In genomic region chr1:80671056-80671455, GRCm38 (mm10) we compare ENCODE assay signal across 21 mouse cellular contexts.
A peak's percentile ranks its signal among the peaks of the same experiment; 100 is the strongest.
DNase-seq lines count a peak whose midpoint lies in the region; ATAC-seq and TF ChIP-seq lines count a peak whose summit lies in the region.
"Had no signal": no experiment of that assay in that cellular context is flagged by ENCODE, and none has a peak within 500 bp of the region (broad histone marks: within the 10 kb centered on the region; RNA-seq: fewer than 3 reads in every experiment).

No protein-coding gene starts in this region.

- H3K27ac ChIP-seq in layer of hippocampus, adult 2 months = peak overlapping the region; percentile 14; the same call in 1 of the 2 replicates
- peak overlapping the region; percentile 46 for H3K27ac ChIP-seq in CH12.LX (ENCODE audit: insufficient read depth, low read depth)
- H3K27ac ChIP-seq in midbrain, embryonic 15.5 days = no peak overlapping the region
- no peak overlapping the region for H3K27ac ChIP-seq in liver, postnatal 0 days (ENCODE audit: low read depth)
- H3K27ac ChIP-seq: embryonic facial prominence, embryonic 10.5 days; gastrocnemius, adult 2 months; heart, embryonic 10.5 days; heart, embryonic 15.5 days; hindbrain, embryonic 10.5 days; hindbrain, embryonic 14.5 days had no signal

- no peak for TF ChIP-seq RAD21 in CH12.LX (IDR thresholded peaks at IDR 0.05; ENCODE audit: low read depth, low read length)

- in situ Hi-C loops in CH12.LX (cut with MboI; ENCODE audit: low pct_ligation_motif_present, low pct_unique_long_range_greater_than_20kb, low sequenced_read_pairs) = loop anchor here (10.0 kb wide), 1 partner anchor 54 kb away; no protein-coding TSS in a partner anchor

- 0 out of 2 replicates have a peak, but pooled peaks cover 6% of the 10 kb centered on the region for H3K79me2 ChIP-seq in CH12.LX (replicated peaks; ENCODE audit: control insufficient read depth, extremely low read depth, insufficient read depth, poor library complexity, severe bottlenecking)

- TF ChIP-seq CTCF in layer of hippocampus, adult 2 months (conservative IDR thresholded peaks at IDR 0.05) = no peak
- TF ChIP-seq CTCF in CH12.LX (conservative IDR thresholded peaks at IDR 0.05 in 1 of 2, IDR thresholded peaks at IDR 0.05 in 1 of 2; ENCODE audit: low read depth in 2 of 2, low read length in 2 of 2) = no peak
- TF ChIP-seq CTCF in liver, postnatal 0 days (IDR thresholded peaks at IDR 0.05; ENCODE audit: low read depth) = no peak

- peaks cover 0 to 34% of the 10 kb centered on the region in 2 experiments for H3K36me3 ChIP-seq in CH12.LX (replicated peaks in 1 of 2; ENCODE audit: control insufficient read depth in 1 of 2, insufficient read depth in 1 of 2, low read length in 1 of 2)
- H3K36me3 ChIP-seq in midbrain, embryonic 15.5 days (replicated peaks) = no peaks in the 10 kb centered on the region
- H3K36me3 ChIP-seq in liver, postnatal 0 days (replicated peaks; ENCODE audit: insufficient read depth, low read length) = no peaks in the 10 kb centered on the region
- H3K36me3 ChIP-seq: embryonic facial prominence, embryonic 10.5 days; heart, embryonic 10.5 days; heart, embryonic 15.5 days; hindbrain, embryonic 10.5 days had no signal

- no peak overlapping the region for H3K4me3 ChIP-seq in layer of hippocampus, adult 2 months
- no peak overlapping the region for H3K4me3 ChIP-seq in CH12.LX (replicated peaks in 1 of 3; ENCODE audit: low read depth in 2 of 3, low read length in 2 of 3, poor library complexity in 1 of 3)
- H3K4me3 ChIP-seq in midbrain, embryonic 15.5 days = no peak overlapping the region
- no peak overlapping the region for H3K4me3 ChIP-seq in liver, postnatal 0 days (ENCODE audit: low read depth, low read length)
- H3K4me3 ChIP-seq: embryonic facial prominence, embryonic 10.5 days; gastrocnemius, adult 2 months; heart, embryonic 10.5 days; heart, embryonic 15.5 days; hindbrain, embryonic 10.5 days had no signal

- peak; percentile 47; the same call in 1 of the 2 replicates for TF ChIP-seq EP300 in CH12.LX (IDR thresholded peaks at IDR 0.05; ENCODE audit: low read length)
- no peak for TF ChIP-seq EP300 in liver, postnatal 0 days (IDR thresholded peaks at IDR 0.05; ENCODE audit: low read depth)

- TF ChIP-seq POLR2A in CH12.LX (IDR thresholded peaks at IDR 0.05; ENCODE audit: low read depth, low read length) = no peak

- H3K9ac ChIP-seq in CH12.LX (ENCODE audit: insufficient read depth, low read depth) = 0 out of 2 replicates have a peak overlapping the region, but pooled peaks have one; percentile 70
- H3K9ac ChIP-seq in midbrain, embryonic 15.5 days = no peak overlapping the region
- no peak overlapping the region for H3K9ac ChIP-seq in liver, postnatal 0 days (replicated peaks)
- H3K9ac ChIP-seq: heart, embryonic 15.5 days; hindbrain, embryonic 14.5 days had no signal

- peaks cover 5 to 74% of the 10 kb centered on the region in 2 experiments for H3K4me1 ChIP-seq in CH12.LX (ENCODE audit: control insufficient read depth in 1 of 2, insufficient read depth in 2 of 2)
- H3K4me1 ChIP-seq in midbrain, embryonic 15.5 days = no peaks in the 10 kb centered on the region
- peaks cover 3% of the 10 kb centered on the region; the same call in 1 of the 2 replicates for H3K4me1 ChIP-seq in liver, postnatal 0 days (ENCODE audit: insufficient read depth)
- H3K4me1 ChIP-seq: embryonic facial prominence, embryonic 10.5 days; heart, embryonic 10.5 days; heart, embryonic 15.5 days; hindbrain, embryonic 10.5 days had no signal

- DNase-seq in layer of hippocampus, adult 2 months (ENCODE audit: low spot score in 2 of 2) = no peak
- DNase-seq in layer of hippocampus, postnatal 25 days (ENCODE audit: extremely low spot score in 1 of 2, low spot score in 1 of 2) = no peak
- DNase-seq in CH12.LX (ENCODE audit: extremely low read depth) = peak; percentile 26
- no peak for DNase-seq in liver, postnatal 0 days
- no peak for DNase-seq in heart, adult 11 months
- DNase-seq: adrenal gland, postnatal 10 days; cerebellum, adult 18-20 months; cerebellum, adult 9-11 months; cerebellum, postnatal 36 days; gastrocnemius, adult 2 months; gastrocnemius, postnatal 25 days; heart, adult 18-20 months; heart, postnatal 14 days had no signal

- dilution Hi-C loops in CH12.LX (cut with MboI; ENCODE audit: extremely low pct_ligation_motif_present, extremely low pct_unique_long_range_greater_than_20kb, low sequenced_read_pairs) = no loop called here

- peak overlapping the region; percentile 31 for H3K4me2 ChIP-seq in CH12.LX (ENCODE audit: insufficient read depth, low read depth, poor library complexity, severe bottlenecking)
- H3K4me2 ChIP-seq in midbrain, embryonic 15.5 days = no peak overlapping the region
- H3K4me2 ChIP-seq in liver, postnatal 0 days (ENCODE audit: low read depth, low read length) = no peak overlapping the region
- H3K4me2 ChIP-seq: heart, embryonic 15.5 days; hindbrain, embryonic 14.5 days had no signal

- H3K27me3 ChIP-seq in CH12.LX (replicated peaks) = no peaks in the 10 kb centered on the region
- H3K27me3 ChIP-seq in midbrain, embryonic 15.5 days (replicated peaks) = no peaks in the 10 kb centered on the region
- H3K27me3 ChIP-seq in liver, postnatal 0 days (ENCODE audit: insufficient read depth, low read length) = no peaks in the 10 kb centered on the region
- H3K27me3 ChIP-seq: heart, embryonic 15.5 days had no signal

- H3K9me3 ChIP-seq in CH12.LX (replicated peaks; ENCODE audit: low read length) = no peaks in the 10 kb centered on the region
- H3K9me3 ChIP-seq in midbrain, embryonic 15.5 days = no peaks in the 10 kb centered on the region
- no peaks in the 10 kb centered on the region for H3K9me3 ChIP-seq in liver, postnatal 0 days (ENCODE audit: low read length)
- H3K9me3 ChIP-seq: embryonic facial prominence, embryonic 10.5 days; heart, embryonic 10.5 days; heart, embryonic 15.5 days; hindbrain, embryonic 10.5 days had no signal

- WGBS in midbrain, embryonic 15.5 days = 87% methylated on average over 5 of the region's 5 CpGs
- WGBS in liver, postnatal 0 days (ENCODE audit: insufficient replicate concordance) = 56% methylated on average over 5 of the region's 5 CpGs

- peak; percentile 22 for ATAC-seq in inflammation-experienced regulatory T-cells, adult 6 months
- no peak for ATAC-seq in midbrain, embryonic 15.5 days (replicated peaks)
- ATAC-seq in liver, postnatal 0 days = no peak
- ATAC-seq: forebrain, embryonic 14.5 days had no signal

TF ChIP-seq in CH12.LX, 34 proteins besides CTCF, POLR2A, EP300 and RAD21:
- peak; percentile 74 for TF ChIP-seq BHLHE40 (IDR thresholded peaks at IDR 0.05; ENCODE audit: low read depth, low read length)
- no peak for TF ChIP-seq ETS1 (conservative IDR thresholded peaks at IDR 0.05; ENCODE audit: low read depth, low read length)
- TF ChIP-seq SMC3 (IDR thresholded peaks at IDR 0.05; ENCODE audit: low read depth, low read length) = no peak

Comparison
In these comparisons a context has a peak if more than half of its experiments do, and no peak if none do; other contexts are left out.
1. H3K27ac ChIP-seq: peak in layer of hippocampus, adult 2 months (single experiment) and CH12.LX (single experiment); none in midbrain, embryonic 15.5 days (single experiment) and liver, postnatal 0 days (single experiment).